Mouse (Mus musculus): ENCODE measurements at regions not wholly inside any gene's neighbourhood (a gene's known extent, or its start where the extent isn't known, plus 50 kb on each side); places are given as distances from the start of the nearest gene placed in this dataset.
A peak's percentile ranks its signal among the peaks of the same experiment; 100 is the strongest.

DNA sequence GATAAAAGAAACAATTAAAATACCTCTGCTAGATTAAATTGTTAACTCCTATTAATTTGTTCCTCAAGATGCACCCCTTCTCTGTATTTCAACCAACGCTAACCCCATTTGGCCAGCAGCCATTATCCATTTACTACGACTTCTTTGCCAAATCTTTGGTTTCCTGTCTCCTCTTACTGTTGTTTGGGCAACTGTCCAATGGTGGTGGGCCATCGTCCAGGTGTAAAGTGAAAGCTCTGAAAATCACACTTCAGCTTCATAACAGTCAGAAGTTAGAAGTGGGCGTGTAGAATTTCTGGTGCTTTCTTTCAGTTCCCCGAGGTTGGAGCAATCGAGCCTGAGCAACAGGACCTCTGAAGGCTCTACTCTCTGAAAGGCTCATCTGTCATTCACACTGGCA is 66.8 kb upstream of the Zbtb20 start:
- no peak for DNase-seq (ENCODE audit: low spot score in 2 of 2)

- no peak for DNase-seq (ENCODE audit: low spot score in 2 of 2)
These were observed 68.1 kb upstream of the Zbtb20 start for GRCm38 (mm10) chr16:42807536-42807935.

DNA sequence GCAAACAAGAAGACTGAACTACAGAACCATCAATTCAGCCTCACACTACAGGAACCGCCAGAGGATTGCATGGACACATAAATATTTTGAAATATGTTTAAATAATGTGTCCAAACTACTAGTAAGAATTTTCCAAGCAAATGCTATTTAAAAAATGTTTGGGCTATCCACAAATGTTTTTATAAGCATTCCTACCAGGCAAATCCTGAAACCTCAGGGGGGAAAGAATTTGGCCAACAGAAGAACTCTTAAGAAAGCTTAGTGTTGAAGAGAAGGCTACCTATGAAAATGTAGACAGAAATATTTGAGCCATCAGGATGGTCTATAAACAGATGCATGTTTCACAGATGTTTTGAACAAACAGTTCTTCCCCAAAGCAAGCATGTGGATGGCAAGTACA is 72.1 kb upstream of the Zbtb20 start:
- no peak for DNase-seq (ENCODE audit: low spot score in 2 of 2)

DNA sequence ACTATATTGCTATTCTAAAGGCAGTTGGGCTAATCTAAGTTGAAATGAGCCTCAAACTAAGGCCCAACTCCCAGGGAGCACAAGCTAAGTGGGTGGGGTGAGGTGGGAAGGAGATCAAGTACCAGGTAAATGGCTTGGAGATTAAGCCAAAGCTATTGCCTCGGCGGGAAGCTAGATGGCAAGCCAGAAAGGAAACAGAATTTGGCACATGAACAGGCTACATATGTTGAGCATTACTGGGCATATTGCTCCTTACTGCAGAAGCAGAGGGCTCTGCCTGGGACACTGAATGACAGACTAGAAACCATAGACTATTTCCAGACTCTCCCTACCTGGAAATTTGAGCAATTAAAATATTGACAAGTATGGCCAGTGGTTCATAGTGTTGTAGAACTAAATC is 83.1 kb upstream of the Zbtb20 start:
- no peak for DNase-seq (ENCODE audit: low spot score in 2 of 2)

GRCm38 (mm10) chr16:42784712-42785111 is 91.0 kb upstream of the Zbtb20 start:
- DNase-seq (ENCODE audit: low spot score in 2 of 2), result no peak

GRCm38 (mm10) chr16:42784031-42784430 is 91.7 kb upstream of the Zbtb20 start:
- DNase-seq (ENCODE audit: low spot score in 2 of 2), result no peak

- peak; percentile 36 to 51 for DNase-seq (ENCODE audit: low spot score in 2 of 2)
These were observed 93.5 kb upstream of the Zbtb20 start for GRCm38 (mm10) chr16:42782091-42782679.

GRCm38 (mm10) chr16:42781096-42782071 is 94.3 kb upstream of the Zbtb20 start:
- DNase-seq (ENCODE audit: low spot score in 2 of 2), result no peak

- DNase-seq (ENCODE audit: low spot score in 2 of 2), result no peak
These were observed 95.7 kb upstream of the Zbtb20 start for GRCm38 (mm10) chr16:42779957-42780356.

DNA sequence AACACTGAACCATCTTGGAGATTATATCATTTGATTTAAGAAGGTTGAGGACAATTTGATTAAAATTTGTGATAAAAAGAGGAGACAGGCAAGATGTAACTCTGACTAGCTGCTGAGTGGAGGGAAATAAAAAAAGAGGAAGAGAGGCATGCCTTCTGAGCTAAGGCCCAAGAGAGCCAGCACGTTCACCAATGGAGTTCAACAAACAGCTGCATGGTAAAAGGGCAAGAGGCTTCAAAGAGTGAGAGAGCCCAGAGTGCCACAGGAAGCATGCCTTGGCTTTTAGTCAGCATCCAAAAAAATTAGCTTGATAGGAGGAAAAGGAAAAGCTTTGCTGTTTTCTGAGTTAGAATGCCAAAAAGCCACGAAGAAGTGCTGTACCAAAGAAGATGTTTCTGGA is 103.0 kb upstream of the Zbtb20 start:
- no peak for DNase-seq (ENCODE audit: low spot score in 2 of 2)

DNA sequence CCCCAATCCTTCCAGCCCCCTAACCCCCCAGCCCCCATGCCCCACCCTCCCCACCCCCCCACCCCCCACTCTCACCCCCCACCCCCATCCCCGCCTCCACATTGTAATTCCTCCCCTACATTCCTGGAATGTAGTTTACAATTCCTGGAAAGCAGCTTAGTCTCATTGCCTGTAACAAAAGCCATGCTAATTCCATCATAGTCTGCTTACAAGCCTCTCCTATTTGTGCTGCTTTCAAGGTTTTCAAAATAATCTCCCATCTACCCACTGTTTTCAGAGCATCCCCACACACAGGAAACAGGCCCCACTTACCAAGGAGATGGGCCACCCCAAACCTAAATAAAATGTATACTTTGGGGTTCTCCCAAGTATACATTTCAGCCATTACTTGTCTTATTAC is 105.5 kb upstream of the Zbtb20 start:
- no peak for DNase-seq (ENCODE audit: low spot score in 2 of 2)

- peak; percentile 11 to 18 for DNase-seq (ENCODE audit: low spot score in 2 of 2)
These were observed 127.0 kb upstream of the Zbtb20 start for GRCm38 (mm10) chr16:42748681-42749080.

- peak; percentile 20 to 45 for DNase-seq (ENCODE audit: low spot score in 2 of 2)
These were observed 129.6 kb upstream of the Zbtb20 start for GRCm38 (mm10) chr16:42745943-42746675.

DNA sequence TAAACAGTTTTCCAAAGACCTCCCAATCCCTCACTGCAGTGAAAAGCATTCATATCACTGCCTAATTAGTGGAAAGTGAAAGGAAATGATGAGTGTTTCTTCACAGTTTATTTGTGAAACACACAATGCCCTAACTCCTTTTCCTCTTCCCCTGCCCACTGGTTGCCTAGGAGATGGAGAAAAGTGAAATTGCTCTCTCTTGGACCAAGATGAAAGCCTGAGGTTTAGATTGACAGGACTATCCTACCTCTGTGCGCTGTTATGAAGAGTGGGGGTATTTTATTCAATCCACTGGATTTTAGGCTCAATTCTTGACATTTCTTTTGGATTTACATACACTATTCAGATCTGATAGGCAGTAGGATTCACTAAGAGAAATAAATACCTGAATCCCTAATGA is 132.1 kb upstream of the Zbtb20 start:
- no peak for DNase-seq (ENCODE audit: low spot score in 2 of 2)

DNA sequence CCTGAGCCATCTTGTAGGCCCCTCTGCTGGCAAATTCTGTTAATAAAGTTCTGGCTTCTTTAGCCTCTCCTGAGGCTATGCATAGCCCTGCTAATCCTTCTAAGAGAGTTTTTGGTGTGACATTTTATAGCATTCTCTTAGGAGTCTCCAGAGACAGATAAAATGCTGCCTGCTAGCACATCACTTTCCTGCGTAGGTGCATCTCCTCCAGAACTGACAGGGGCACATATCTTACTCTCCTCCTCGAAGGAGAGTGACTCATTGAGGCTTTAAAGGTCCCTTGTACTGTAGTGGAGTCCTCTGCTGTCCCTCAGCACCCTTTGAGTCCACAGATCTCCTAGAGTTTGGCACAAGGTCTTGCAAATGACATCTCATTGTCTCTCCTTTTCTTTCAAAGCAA is 132.6 kb upstream of the Zbtb20 start:
- DNase-seq (ENCODE audit: low spot score in 2 of 2), result peak in 1 of 2 experiments; percentile 6

DNA sequence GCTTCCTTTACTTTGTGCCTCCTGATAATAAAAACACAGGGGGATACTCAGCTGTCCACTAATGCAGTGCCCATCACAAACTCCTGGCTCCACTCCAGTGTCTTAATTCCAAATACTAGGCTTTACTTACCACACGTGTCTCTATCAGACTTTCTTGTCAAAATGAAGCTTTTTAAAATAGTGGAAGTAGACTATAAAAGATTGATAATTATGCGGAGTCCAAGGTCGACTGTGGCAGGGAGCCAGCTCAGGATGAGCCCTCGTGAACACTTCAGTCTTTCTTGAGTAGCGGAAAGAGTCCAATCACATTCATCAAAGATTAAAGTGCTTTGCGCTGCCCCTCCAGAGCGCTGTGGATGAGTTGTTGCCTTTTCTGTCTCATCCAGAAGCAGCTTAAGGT is 147.9 kb upstream of the Zbtb20 start:
- no peak for DNase-seq (ENCODE audit: low spot score in 2 of 2)

- DNase-seq (ENCODE audit: low spot score in 2 of 2), result no peak
These were observed 155.8 kb upstream of the Zbtb20 start for GRCm38 (mm10) chr16:42719915-42720314.

DNA sequence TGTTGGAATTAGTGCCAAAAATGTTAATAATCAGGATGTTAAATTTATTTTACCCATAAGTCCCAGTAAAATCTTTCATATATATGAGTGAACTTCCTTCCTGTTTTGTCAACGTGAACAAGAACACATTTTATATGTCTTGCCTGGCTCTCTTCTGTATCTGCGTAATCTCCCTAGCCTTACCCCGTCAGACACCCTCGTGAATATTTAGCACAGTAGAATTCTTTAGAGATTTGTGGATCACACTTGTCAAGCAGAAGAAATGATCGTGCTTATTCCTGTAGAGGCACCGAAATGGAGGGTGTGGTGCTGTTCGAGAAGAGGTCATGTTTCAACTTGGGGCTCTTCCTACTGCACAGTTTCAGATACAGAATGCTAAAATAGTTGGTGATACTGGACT is 157.2 kb upstream of the Zbtb20 start:
- DNase-seq (ENCODE audit: low spot score in 2 of 2), result peak in 1 of 2 experiments; percentile 3

DNA sequence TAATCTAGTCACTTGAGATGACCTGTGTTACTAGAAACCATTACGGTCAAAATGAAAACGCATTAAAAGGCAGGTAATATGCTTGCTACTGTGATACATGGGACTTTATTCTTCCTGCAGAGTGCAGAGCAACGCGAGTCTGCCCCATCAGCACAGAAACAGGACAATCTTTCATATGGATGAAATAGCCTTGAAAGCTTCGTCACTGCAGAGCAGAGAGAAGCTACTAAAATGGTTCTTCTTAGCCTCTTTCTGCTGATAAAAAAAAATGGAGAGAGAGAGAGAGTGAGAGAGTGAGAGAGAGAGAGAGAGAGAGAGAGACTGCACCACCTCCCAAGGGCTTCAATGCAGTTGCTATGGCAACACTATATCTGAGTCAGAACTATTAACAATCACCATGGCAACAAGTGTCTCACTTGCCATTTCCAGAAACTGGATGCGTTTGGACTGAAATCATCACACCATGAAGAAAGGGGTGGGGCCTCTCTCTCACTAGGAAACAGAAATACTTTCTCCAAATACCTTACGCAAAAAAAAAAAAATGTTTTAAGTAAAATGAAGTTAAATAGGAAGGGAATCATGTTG is 157.8 kb upstream of the Zbtb20 start:
- DNase-seq (ENCODE audit: low spot score in 2 of 2), result peak; percentile 28 to 38

DNA sequence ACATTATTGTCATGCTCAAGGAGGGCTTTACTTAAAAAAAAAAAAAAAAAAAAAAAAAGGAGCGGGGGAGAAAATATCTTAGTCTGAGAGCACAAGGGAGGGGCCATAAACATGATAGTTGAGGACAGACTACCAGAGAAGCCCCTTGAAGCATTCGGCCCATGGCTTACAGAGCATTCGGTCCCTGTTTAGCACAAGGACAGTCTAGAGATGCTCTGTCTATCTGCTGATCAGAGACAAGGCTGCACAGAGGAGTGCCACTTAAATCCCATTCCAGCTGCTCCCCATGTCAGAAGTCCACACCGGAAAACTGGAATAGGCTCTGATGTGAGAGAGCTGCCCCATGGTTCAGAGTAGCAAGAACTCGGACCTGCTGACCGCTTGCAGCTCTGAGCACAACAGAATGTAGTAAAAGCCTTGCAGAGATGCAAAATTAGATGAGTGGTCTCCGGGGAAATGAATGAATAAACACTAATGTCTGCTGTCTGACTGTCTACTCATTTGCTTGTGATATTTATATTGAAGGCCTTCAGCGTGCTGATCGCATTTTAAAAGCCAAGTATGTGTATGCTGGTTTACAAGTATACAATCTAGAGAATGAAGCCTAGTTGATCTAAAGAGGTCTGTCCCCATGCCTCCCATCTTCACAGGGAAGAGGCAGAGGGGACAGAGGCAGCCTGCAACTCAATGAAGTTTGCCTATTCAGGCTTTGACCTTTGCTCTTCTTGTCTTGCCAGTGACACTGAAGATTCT is 158.4 kb upstream of the Zbtb20 start:
- DNase-seq (ENCODE audit: low spot score in 2 of 2), result no peak

DNA sequence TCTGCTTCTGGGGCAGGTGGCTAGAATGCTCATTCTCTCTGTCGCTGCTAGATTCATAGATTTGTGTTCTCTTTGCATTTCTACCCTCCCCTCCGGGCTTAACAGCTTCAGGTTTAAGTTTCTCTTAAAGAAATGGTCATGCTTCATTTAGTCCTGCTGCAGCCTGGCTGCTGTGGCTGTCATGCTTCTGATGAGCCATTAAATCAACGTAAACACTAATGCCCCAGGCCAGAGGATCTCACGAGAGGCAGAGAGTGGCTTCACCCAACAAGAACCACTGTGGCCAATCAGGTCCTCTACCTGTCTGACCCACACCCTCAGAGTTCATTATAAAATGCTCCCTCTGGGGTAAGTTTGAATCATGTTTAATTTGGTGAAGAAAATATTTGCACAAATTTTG is 173.0 kb upstream of the Zbtb20 start:
- no peak for DNase-seq (ENCODE audit: low spot score in 2 of 2)
